Mouse (Mus musculus) limb, embryonic 14.5 days (tissue): ENCODE results near the gene Gpr88. TPM values are rescaled to one million over a fixed set of nuclear protein-coding genes. Genes with fewer than 3 reads are reported as not detected.

ENCODE experiments used
- ATAC-seq: fragments of 200-750 bp; cut with Nextera tagmentation; 2 replicates; pipeline ENCODE4 v1.8.0; 2017; ENCODE audit warnings: low read depth, moderate number of reproducible peaks, moderate TSS enrichment; ENCODE audit not compliant: low FRiP score
- DNase-seq: peaks from one replicate; pipeline ENCODE4 v3.0.0-alpha.2; 2015; ENCODE audit warnings: low spot score
- H3K27ac ChIP-seq: fragments of 300-500 bp; sonication (generic); replicated peaks from 2 replicates; pipeline ENCODE4 v1.5.1; 2014; ENCODE audit warnings: low read depth, mild to moderate bottlenecking, low read length, moderate library complexity, mixed read lengths
- H3K27me3 ChIP-seq: fragments of 300-500 bp; sonication (generic); 2 replicates; pipeline ENCODE4 v1.6.1; 2014; ENCODE audit warnings: low read length, mixed read lengths; ENCODE audit not compliant: control insufficient read depth, insufficient read depth
- H3K36me3 ChIP-seq: fragments of 300-500 bp; sonication (generic); 2 replicates; pipeline ENCODE4 v1.6.1; 2014; ENCODE audit warnings: mild to moderate bottlenecking, low read length, moderate library complexity, mixed read lengths; ENCODE audit not compliant: control insufficient read depth, insufficient read depth
- H3K4me1 ChIP-seq: fragments of 300-500 bp; sonication (generic); 2 replicates; pipeline ENCODE4 v1.6.1; 2014; ENCODE audit warnings: antibody characterized with exemption, low read length, mixed read lengths; ENCODE audit not compliant: control insufficient read depth, insufficient read depth
- H3K4me2 ChIP-seq: fragments of 300-500 bp; sonication (generic); replicated peaks from 2 replicates; pipeline ENCODE4 v1.6.1; 2014; ENCODE audit warnings: low read depth, mild to moderate bottlenecking, low read length, moderate library complexity; ENCODE audit not compliant: severe bottlenecking
- H3K4me3 ChIP-seq: fragments of 300-500 bp; sonication (generic); replicated peaks from 2 replicates; pipeline ENCODE4 v1.5.1; 2014; ENCODE audit warnings: low read length
- H3K9ac ChIP-seq: fragments of 300-500 bp; sonication (generic); 2 replicates; pipeline ENCODE4 v1.6.1; 2014; ENCODE audit warnings: mild to moderate bottlenecking, low read depth, low read length, moderate library complexity; ENCODE audit not compliant: severe bottlenecking
- H3K9me3 ChIP-seq: fragments of 300-500 bp; sonication (generic); 2 replicates; pipeline ENCODE4 v1.6.1; 2016; ENCODE audit warnings: low read length; ENCODE audit not compliant: control insufficient read depth
- POLR2A ChIP-seq: fragments of 200-500 bp; IDR thresholded peaks from 2 replicates; pipeline ENCODE4 v1.8.0; 2012; ENCODE audit warnings: inconsistent platforms, mild to moderate bottlenecking, moderate library complexity, borderline replicate concordance; ENCODE audit not compliant: insufficient read depth, insufficient read length; ENCODE audit errors: extremely low read depth
- WGBS: fragments of 180-500 bp; shearing (Covaris S2); extraction: QIAGEN DNeasy Blood & Tissue Kit; methylation state at CpG from one replicate; pipeline ENCODE4 v1.1.7; 2014; 5-methylcytosine and 5-hydroxymethylcytosine counted together
- polyA plus RNA-seq, 2 experiments: library from polyadenylated mRNA; depleted of rRNA in 1 of 2; stranded (reverse) in 1 of 2; unstranded in 1 of 2; fragments of >200 nt; fragmentation: Nextera tagmentation in 1 of 2; extraction: Ambion mirVana in 1 of 2; gene quantifications; 2 replicates each; pipeline versions ENCODE4 v1.2.1 to v1.2.3; 2012 to 2014

Gpr88 gene
- polyA plus RNA-seq, 2 experiments = 5.2 to 5.7 TPM

- H3K4me3 ChIP-seq = no peak overlapping the region
- no peak overlapping the region for H3K4me2 ChIP-seq
- TF ChIP-seq POLR2A = no peak
- no peak overlapping the region for H3K27ac ChIP-seq
- H3K36me3 ChIP-seq = no peaks in the 10 kb centered on the region
- H3K9ac ChIP-seq = no peak overlapping the region
- DNase-seq (no peak), ATAC-seq (no peak)
- no peaks in the 10 kb centered on the region for H3K27me3 ChIP-seq
- H3K9me3 ChIP-seq = no peaks in the 10 kb centered on the region
- H3K4me1 ChIP-seq = peaks cover 3% of the 10 kb centered on the region
- WGBS = 56% methylated on average over 10 of the region's 10 CpGs
Observed at GRCm38 (mm10) chr3:116200060-116200459, 53.2 kb downstream of the Gpr88 start.

Other genes starting within 250 kb of the Gpr88 start
- 34.3 and 38.1 TPM in 2 replicates for gene Slc30a7, start 246.1 kb downstream of the Gpr88 start, polyA plus RNA-seq (2012; rRNA removed)
- 39.8 and 43.9 TPM in 2 replicates for gene Slc30a7, start 246.1 kb downstream of the Gpr88 start, polyA plus RNA-seq (2014; fragmentation: Nextera tagmentation; extraction: Ambion mirVana)
- 8.6 and 9.2 TPM in 2 replicates for gene Extl2, start 246.0 kb downstream of the Gpr88 start, polyA plus RNA-seq (2012; rRNA removed)
- 19.4 and 20.1 TPM in 2 replicates for gene Extl2, start 246.0 kb downstream of the Gpr88 start, polyA plus RNA-seq (2014; fragmentation: Nextera tagmentation; extraction: Ambion mirVana)
- gene Vcam1, start 123.8 kb downstream of the Gpr88 start, polyA plus RNA-seq (2012; rRNA removed) = 57.8 and 66.7 TPM in 2 replicates
- 162 and 190 TPM in 2 replicates for gene Vcam1, start 123.8 kb downstream of the Gpr88 start, polyA plus RNA-seq (2014; fragmentation: Nextera tagmentation; extraction: Ambion mirVana)
- gene Cdc14a, start 170.5 kb upstream of the Gpr88 start, polyA plus RNA-seq (2012; rRNA removed) = 8.1 and 8.4 TPM in 2 replicates
- gene Cdc14a, start 170.5 kb upstream of the Gpr88 start, polyA plus RNA-seq (2014; fragmentation: Nextera tagmentation; extraction: Ambion mirVana) = 8.4 and 9.4 TPM in 2 replicates